Mouse (Mus musculus): ENCODE data around the gene Cfap126. TPM values are rescaled to one million over a fixed set of nuclear protein-coding genes. Genes with fewer than 3 reads are reported as not detected.
"Not testable (repeated sequence)": the region's sequence is repeated elsewhere in the genome, so short reads cannot be mapped to it uniquely, and the experiment has no call there.

Cfap126 gene
- polyA plus RNA-seq, 1 experiment from 2014 or later: 10.3 TPM

DNA sequence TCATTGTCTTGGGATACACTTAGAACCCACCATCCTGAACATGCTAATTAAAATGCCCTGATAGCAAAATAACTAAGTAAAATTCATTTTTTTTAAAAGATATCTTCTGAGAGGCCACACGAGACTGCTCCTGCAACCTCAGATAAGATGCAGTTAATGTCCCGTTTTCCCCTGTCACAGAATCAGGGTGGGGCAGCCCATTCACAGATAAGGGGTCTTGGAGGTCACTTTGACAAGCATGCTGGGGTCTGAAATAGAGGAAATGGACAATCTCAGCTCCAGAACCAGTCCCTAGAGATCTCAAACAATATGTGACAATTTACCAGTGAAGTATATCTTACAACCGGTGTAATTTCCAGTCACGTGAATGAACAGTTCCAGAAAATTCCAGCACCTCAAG lies 2.6 kb downstream of the Cfap126 start:
- H3K27me3 ChIP-seq: no peaks in the 10 kb centered on the region
- H3K36me3 ChIP-seq: no peaks in the 10 kb centered on the region
- ATAC-seq (replicated peaks): no peak
- 77% methylated on average over 4 of the region's 4 CpGs for WGBS
- no peak overlapping the region for H3K27ac ChIP-seq (replicated peaks)
- no peaks in the 10 kb centered on the region for H3K9me3 ChIP-seq
- H3K4me2 ChIP-seq (replicated peaks): no peak overlapping the region
- H3K4me1 ChIP-seq: peaks cover 19% of the 10 kb centered on the region
- H3K9ac ChIP-seq (replicated peaks): no peak overlapping the region
- H3K4me3 ChIP-seq: no peak overlapping the region

GRCm38 (mm10) chr1:171118269-171118684 lies 4.6 kb downstream of the Cfap126 start:
- Histone ChIP-seq H3K4me1 (peaks cover 11% of the 10 kb centered on the region), H3K9ac (replicated peaks) (no peak overlapping the region), H3K4me3 (no peak overlapping the region), H3K27me3 (no peaks in the 10 kb centered on the region), H3K27ac (replicated peaks) (no peak overlapping the region), H3K9me3 (no peaks in the 10 kb centered on the region), H3K4me2 (replicated peaks) (no peak overlapping the region), H3K36me3 (no peaks in the 10 kb centered on the region)
- 9% methylated on average over 4 of the region's 4 CpGs for WGBS
- peak; percentile 59 for ATAC-seq (replicated peaks)

DNA sequence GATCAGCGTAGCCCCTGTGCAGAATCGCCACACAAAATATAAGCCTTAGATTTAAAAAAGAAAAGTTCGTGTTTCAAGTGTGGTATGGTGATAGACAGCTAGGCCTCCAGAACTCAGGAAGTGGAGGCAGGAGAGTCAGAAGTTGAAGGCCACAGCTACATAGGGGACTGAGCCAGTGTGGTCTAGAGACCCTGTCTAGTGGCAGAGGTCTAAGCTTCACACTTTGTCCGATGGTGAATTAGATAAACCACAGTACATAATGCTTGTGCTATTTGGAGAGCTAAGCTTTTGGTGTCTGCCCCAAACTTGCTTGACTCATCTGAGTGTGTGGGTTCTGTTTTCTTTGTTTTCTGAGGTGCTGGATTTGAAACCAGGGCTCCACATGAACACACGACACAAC lies 5.3 kb downstream of the Cfap126 start:
- Histone ChIP-seq H3K4me2 (replicated peaks) (no peak overlapping the region), H3K4me3 (no peak overlapping the region), H3K27me3 (no peaks in the 10 kb centered on the region), H3K27ac (replicated peaks) (no peak overlapping the region), H3K36me3 (no peaks in the 10 kb centered on the region), H3K9me3 (no peaks in the 10 kb centered on the region), H3K4me1 (peaks cover 5% of the 10 kb centered on the region), H3K9ac (replicated peaks) (no peak overlapping the region)
- 92% methylated on average over 5 of the region's 5 CpGs for WGBS
- ATAC-seq (replicated peaks): no peak

GRCm38 (mm10) chr1:171119405-171119804 lies 5.7 kb downstream of the Cfap126 start:
- H3K4me1 ChIP-seq: 0 out of 2 replicates have a peak, but pooled peaks cover 3% of the 10 kb centered on the region
- no peak for ATAC-seq (replicated peaks)
- no peak overlapping the region for H3K27ac ChIP-seq (replicated peaks)
- no peak overlapping the region for H3K9ac ChIP-seq (replicated peaks)
- no peak overlapping the region for H3K4me3 ChIP-seq
- H3K9me3 ChIP-seq: no peaks in the 10 kb centered on the region
- no peaks in the 10 kb centered on the region for H3K27me3 ChIP-seq
- H3K4me2 ChIP-seq (replicated peaks): no peak overlapping the region
- H3K36me3 ChIP-seq: no peaks in the 10 kb centered on the region
- 87% methylated on average over 14 of the region's 14 CpGs for WGBS

DNA sequence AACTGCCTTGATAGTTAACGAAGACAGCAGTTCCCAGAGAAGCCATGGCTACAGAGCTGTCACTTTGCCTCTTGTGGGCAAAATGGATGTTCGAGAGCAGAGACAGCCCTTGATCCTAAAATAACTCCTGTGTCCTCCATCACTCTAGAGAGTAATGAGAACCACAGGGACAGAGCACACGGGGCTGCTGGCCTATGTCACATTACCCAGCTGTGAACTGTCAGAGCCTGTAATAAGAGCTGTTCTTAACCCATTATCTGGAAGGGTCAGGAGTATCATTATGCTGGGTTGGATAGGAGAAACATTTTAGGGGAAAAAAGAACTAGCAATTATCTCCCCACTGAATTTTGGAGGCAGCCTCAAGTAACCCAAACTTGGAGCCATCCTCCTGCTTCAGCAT lies 7.2 kb downstream of the Cfap126 start:
- 0 out of 2 replicates have a peak, but pooled peaks cover 3% of the 10 kb centered on the region for H3K4me1 ChIP-seq
- no peaks in the 10 kb centered on the region for H3K27me3 ChIP-seq
- no peak overlapping the region for H3K4me2 ChIP-seq (replicated peaks)
- no peak overlapping the region for H3K27ac ChIP-seq (replicated peaks)
- ATAC-seq (replicated peaks): no peak
- no peaks in the 10 kb centered on the region for H3K36me3 ChIP-seq
- WGBS: 70% methylated on average over 3 of the region's 3 CpGs
- H3K9me3 ChIP-seq: no peaks in the 10 kb centered on the region
- H3K4me3 ChIP-seq: no peak overlapping the region
- H3K9ac ChIP-seq (replicated peaks): no peak overlapping the region

GRCm38 (mm10) chr1:171121839-171122238 lies 8.1 kb downstream of the Cfap126 start:
- Histone ChIP-seq H3K4me3 (no peak overlapping the region), H3K4me1 (0 out of 2 replicates have a peak, but pooled peaks cover 3% of the 10 kb centered on the region), H3K9me3 (no peaks in the 10 kb centered on the region), H3K9ac (replicated peaks) (no peak overlapping the region), H3K27me3 (no peaks in the 10 kb centered on the region), H3K36me3 (no peaks in the 10 kb centered on the region), H3K4me2 (replicated peaks) (no peak overlapping the region), H3K27ac (replicated peaks) (no peak overlapping the region)
- WGBS: 44% methylated on average over 5 of the region's 5 CpGs
- ATAC-seq (replicated peaks): no peak

DNA sequence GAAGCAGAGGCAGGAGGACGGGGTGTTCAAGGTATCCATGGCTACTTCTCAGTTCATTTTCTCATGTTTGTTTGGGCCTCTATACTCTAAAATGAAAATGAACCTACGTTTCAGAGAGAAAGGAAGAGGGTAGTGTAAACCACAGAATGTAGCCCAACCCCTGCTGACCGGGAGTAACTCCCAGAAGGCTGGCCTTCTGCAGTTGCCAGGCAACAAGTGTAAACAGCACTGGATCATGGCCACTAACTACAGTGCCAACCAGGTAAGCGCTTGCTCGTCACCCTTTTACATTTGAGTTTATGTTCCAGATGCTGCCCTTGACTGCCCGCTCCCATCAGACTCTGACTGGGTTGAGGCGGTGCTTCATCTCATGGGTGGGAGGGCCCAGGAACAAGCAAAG lies 9.2 kb downstream of the Cfap126 start:
- no peak for ATAC-seq (replicated peaks)
- Histone ChIP-seq H3K9me3 (no peaks in the 10 kb centered on the region), H3K9ac (replicated peaks) (no peak overlapping the region), H3K4me1 (0 out of 2 replicates have a peak, but pooled peaks cover 3% of the 10 kb centered on the region), H3K27ac (replicated peaks) (no peak overlapping the region), H3K36me3 (no peaks in the 10 kb centered on the region; the same call in 1 of the 2 replicates), H3K4me2 (replicated peaks) (no peak overlapping the region), H3K27me3 (no peaks in the 10 kb centered on the region), H3K4me3 (no peak overlapping the region)
- WGBS: 28% methylated on average over 7 of the region's 7 CpGs

GRCm38 (mm10) chr1:171124398-171124797 lies 10.7 kb downstream of the Cfap126 start:
- H3K4me2 ChIP-seq (replicated peaks): no peak overlapping the region
- H3K4me3 ChIP-seq: no peak overlapping the region
- H3K9ac ChIP-seq (replicated peaks): no peak overlapping the region
- H3K27ac ChIP-seq (replicated peaks): no peak overlapping the region
- peaks cover 7% of the 10 kb centered on the region for H3K36me3 ChIP-seq
- H3K4me1 ChIP-seq: no peaks in the 10 kb centered on the region
- no peaks in the 10 kb centered on the region for H3K9me3 ChIP-seq
- ATAC-seq (replicated peaks): no peak
- no peaks in the 10 kb centered on the region for H3K27me3 ChIP-seq
- 92% methylated on average over 5 of the region's 5 CpGs for WGBS

DNA sequence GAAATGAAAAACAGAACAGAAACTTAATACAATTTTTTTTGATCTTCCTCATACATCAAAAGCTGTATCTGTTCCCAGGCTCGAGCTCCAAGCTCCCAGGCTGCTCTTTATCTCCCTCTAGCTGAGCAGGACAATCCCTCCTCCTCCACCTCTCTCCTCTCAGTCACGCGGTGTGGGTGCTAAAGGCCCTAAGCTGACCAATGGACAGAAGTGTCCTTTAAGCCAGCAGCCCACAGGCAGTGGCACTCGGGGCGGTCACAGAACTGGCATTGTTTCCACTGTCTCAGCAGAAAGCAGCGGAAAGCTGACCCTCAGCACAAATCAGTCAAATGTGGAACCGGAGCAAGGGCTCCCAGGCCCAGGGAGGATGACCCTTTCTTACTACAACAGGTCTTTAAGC lies 15.5 kb downstream of the Cfap126 start:
- no peak overlapping the region for H3K4me3 ChIP-seq
- peaks cover 38% of the 10 kb centered on the region for H3K36me3 ChIP-seq
- H3K27me3 ChIP-seq: no peaks in the 10 kb centered on the region
- H3K27ac ChIP-seq (replicated peaks): no peak overlapping the region
- H3K9me3 ChIP-seq: no peaks in the 10 kb centered on the region
- no peak overlapping the region for H3K9ac ChIP-seq (replicated peaks)
- H3K4me1 ChIP-seq: no peaks in the 10 kb centered on the region
- ATAC-seq (replicated peaks): no peak
- 62% methylated on average over 7 of the region's 7 CpGs for WGBS
- H3K4me2 ChIP-seq (replicated peaks): no peak overlapping the region

GRCm38 (mm10) chr1:171130971-171131370 lies 17.3 kb downstream of the Cfap126 start:
- no peak overlapping the region for H3K4me3 ChIP-seq
- no peak overlapping the region for H3K27ac ChIP-seq (replicated peaks)
- 77% methylated on average over 1 of the region's 1 CpGs for WGBS
- H3K9ac ChIP-seq (replicated peaks): no peak overlapping the region
- H3K4me2 ChIP-seq (replicated peaks): no peak overlapping the region
- no peak for ATAC-seq (replicated peaks)
- no peaks in the 10 kb centered on the region for H3K4me1 ChIP-seq
- no peaks in the 10 kb centered on the region for H3K27me3 ChIP-seq
- peaks cover 52% of the 10 kb centered on the region for H3K36me3 ChIP-seq
- no peaks in the 10 kb centered on the region for H3K9me3 ChIP-seq

- no peak overlapping the region for H3K9ac ChIP-seq (replicated peaks)
- ATAC-seq (replicated peaks): no peak
- peaks cover 67% of the 10 kb centered on the region for H3K36me3 ChIP-seq
- WGBS: 90% methylated on average over 2 of the region's 2 CpGs
- H3K4me2 ChIP-seq (replicated peaks): no peak overlapping the region
- H3K4me3 ChIP-seq: no peak overlapping the region
- H3K27ac ChIP-seq (replicated peaks): no peak overlapping the region
- no peaks in the 10 kb centered on the region for H3K27me3 ChIP-seq
- no peaks in the 10 kb centered on the region for H3K4me1 ChIP-seq
- H3K9me3 ChIP-seq: no peaks in the 10 kb centered on the region
These were observed 21.9 kb downstream of the Cfap126 start for GRCm38 (mm10) chr1:171135600-171135999.

GRCm38 (mm10) chr1:171137486-171138155 lies 23.9 kb downstream of the Cfap126 start:
- not testable (repeated sequence) for H3K4me1 ChIP-seq; H3K9ac ChIP-seq (replicated peaks); H3K9me3 ChIP-seq; H3K4me2 ChIP-seq (replicated peaks); H3K4me3 ChIP-seq; H3K27me3 ChIP-seq; H3K27ac ChIP-seq (replicated peaks); ATAC-seq (replicated peaks)
- H3K36me3 ChIP-seq: peaks cover 76% of the 10 kb centered on the region
- WGBS: 91% methylated on average over 8 of the region's 8 CpGs

DNA sequence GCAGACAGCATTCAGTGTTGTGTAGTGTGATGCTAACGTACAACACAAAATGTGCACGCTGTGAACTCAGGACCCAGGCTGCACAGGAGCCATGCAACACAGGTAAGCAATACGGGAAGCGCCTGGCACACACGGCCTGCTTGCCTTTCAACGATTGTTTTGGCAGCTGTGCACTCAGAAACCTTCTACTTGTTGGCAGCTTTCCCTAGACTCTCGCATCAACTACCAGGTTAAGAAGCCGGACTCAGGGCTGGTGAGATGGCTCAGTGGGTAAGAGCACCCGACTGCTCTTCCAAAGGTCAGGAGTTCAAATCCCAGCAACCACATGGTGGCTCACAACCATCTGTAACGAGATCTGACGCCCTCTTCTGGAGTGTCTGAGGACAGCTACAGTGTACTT lies 29.3 kb downstream of the Cfap126 start:
- H3K36me3 ChIP-seq: peaks cover 53% of the 10 kb centered on the region
- not testable (repeated sequence) for H3K4me2 ChIP-seq (replicated peaks); ATAC-seq (replicated peaks); H3K4me1 ChIP-seq; H3K9me3 ChIP-seq; H3K27me3 ChIP-seq; H3K4me3 ChIP-seq; H3K9ac ChIP-seq (replicated peaks); H3K27ac ChIP-seq (replicated peaks)
- 68% methylated on average over 11 of the region's 11 CpGs for WGBS

All from forebrain, embryonic 15.5 days (tissue).